Mouse (Mus musculus) kidney, embryonic 14.5 days (tissue): ENCODE data around the gene Rarb. TPM values are rescaled to one million over a fixed set of nuclear protein-coding genes. Genes with fewer than 3 reads are reported as not detected.

ENCODE experiments used
- ATAC-seq: fragments of 200-750 bp; cut with Nextera tagmentation; 2 replicates; pipeline ENCODE4 v1.8.0; 2017; ENCODE audit warnings: moderate number of reproducible peaks, mild to moderate bottlenecking, moderate TSS enrichment, moderate library complexity; ENCODE audit not compliant: low FRiP score, low TSS enrichment
- H3K27ac ChIP-seq: fragments of 300-500 bp; sonication (generic); 2 replicates; pipeline ENCODE4 v1.5.1; 2014; ENCODE audit warnings: low read depth, mild to moderate bottlenecking, low read length, moderate library complexity, mixed read lengths
- H3K27me3 ChIP-seq: fragments of 300-500 bp; sonication (generic); 2 replicates; pipeline ENCODE4 v1.6.1; 2014; ENCODE audit warnings: mild to moderate bottlenecking, low read length; ENCODE audit not compliant: control insufficient read depth, insufficient read depth
- H3K36me3 ChIP-seq: fragments of 300-500 bp; sonication (generic); 2 replicates; pipeline ENCODE4 v1.6.1; 2014; ENCODE audit warnings: low read length, mixed read lengths; ENCODE audit not compliant: control insufficient read depth, insufficient read depth
- H3K4me1 ChIP-seq: fragments of 300-500 bp; sonication (generic); 2 replicates; pipeline ENCODE4 v1.6.1; 2014; ENCODE audit warnings: low read length, mixed read lengths; ENCODE audit not compliant: control insufficient read depth, insufficient read depth
- H3K4me2 ChIP-seq: fragments of 300-500 bp; sonication (generic); replicated peaks from 2 replicates; pipeline ENCODE4 v1.6.1; 2014; ENCODE audit warnings: low read depth, mild to moderate bottlenecking, low read length
- H3K4me3 ChIP-seq: fragments of 300-500 bp; sonication (generic); 2 replicates; pipeline ENCODE4 v1.5.1; 2014; ENCODE audit warnings: mild to moderate bottlenecking, low read length
- H3K9ac ChIP-seq: fragments of 300-500 bp; sonication (generic); 2 replicates; pipeline ENCODE4 v1.6.1; 2014; ENCODE audit warnings: low read depth, mild to moderate bottlenecking, low read length, moderate library complexity
- H3K9me3 ChIP-seq: fragments of 300-500 bp; sonication (generic); 2 replicates; pipeline ENCODE4 v1.6.1; 2016; ENCODE audit warnings: low read length; ENCODE audit not compliant: control insufficient read depth
- WGBS: fragments of 180-500 bp; shearing (Covaris S2); extraction: QIAGEN DNeasy Blood & Tissue Kit; methylation state at CpG from one replicate; pipeline ENCODE4 v1.1.7; 2014; 5-methylcytosine and 5-hydroxymethylcytosine counted together
- polyA plus RNA-seq: library from polyadenylated mRNA; unstranded; fragments of >200 nt; fragmentation: Nextera tagmentation; extraction: Ambion mirVana; gene quantifications from 2 replicates; pipeline ENCODE4 v1.2.1, GENCODE M21; 2014

Gene Rarb
- polyA plus RNA-seq, 1 experiment from 2014 or later, result 44.3 TPM

- Histone ChIP-seq H3K9me3 (no peaks in the 10 kb centered on the region), H3K9ac (no peak overlapping the region), H3K27ac (no peak overlapping the region), H3K4me1 (no peaks in the 10 kb centered on the region), H3K27me3 (no peaks in the 10 kb centered on the region), H3K4me2 (no peak overlapping the region), H3K36me3 (peaks cover 12% of the 10 kb centered on the region), H3K4me3 (no peak overlapping the region)
- 70% methylated on average over 4 of the region's 4 CpGs for WGBS
- ATAC-seq, result no peak
Observed at GRCm38 (mm10) chr14:16509825-16510224, 309.1 kb downstream of the Rarb start.

GRCm38 (mm10) chr14:16508760-16509159 lies 310.2 kb downstream of the Rarb start:
- Histone ChIP-seq H3K9me3 (no peaks in the 10 kb centered on the region), H3K9ac (no peak overlapping the region), H3K4me3 (no peak overlapping the region), H3K27ac (no peak overlapping the region), H3K4me2 (no peak overlapping the region), H3K36me3 (peaks cover 12% of the 10 kb centered on the region), H3K27me3 (no peaks in the 10 kb centered on the region), H3K4me1 (no peaks in the 10 kb centered on the region)
- no peak for ATAC-seq
- 89% methylated on average over 7 of the region's 7 CpGs for WGBS

- Histone ChIP-seq H3K4me2 (no peak overlapping the region), H3K4me3 (no peak overlapping the region), H3K27ac (no peak overlapping the region), H3K4me1 (no peaks in the 10 kb centered on the region), H3K9me3 (0 out of 2 replicates have a peak, but pooled peaks cover 3% of the 10 kb centered on the region), H3K27me3 (no peaks in the 10 kb centered on the region), H3K36me3 (no peaks in the 10 kb centered on the region), H3K9ac (no peak overlapping the region)
- 42% methylated on average over 2 of the region's 2 CpGs for WGBS
- ATAC-seq, result no peak
Observed at GRCm38 (mm10) chr14:16497226-16497661, 321.7 kb downstream of the Rarb start.

- WGBS, result 60% methylated on average over 8 of the region's 8 CpGs
- Histone ChIP-seq H3K9me3 (no peaks in the 10 kb centered on the region), H3K4me2 (no peak overlapping the region), H3K4me1 (0 out of 2 replicates have a peak, but pooled peaks cover 7% of the 10 kb centered on the region), H3K27me3 (no peaks in the 10 kb centered on the region), H3K36me3 (no peaks in the 10 kb centered on the region), H3K9ac (no peak overlapping the region), H3K4me3 (no peak overlapping the region), H3K27ac (no peak overlapping the region)
- peak; percentile 70; the same call in 1 of the 2 replicates for ATAC-seq
Observed at GRCm38 (mm10) chr14:16483656-16484380, 335.1 kb downstream of the Rarb start.

- Histone ChIP-seq H3K4me2 (no peak overlapping the region), H3K4me1 (0 out of 2 replicates have a peak, but pooled peaks cover 7% of the 10 kb centered on the region), H3K9me3 (no peaks in the 10 kb centered on the region), H3K27me3 (no peaks in the 10 kb centered on the region), H3K36me3 (no peaks in the 10 kb centered on the region), H3K27ac (no peak overlapping the region), H3K9ac (no peak overlapping the region), H3K4me3 (no peak overlapping the region)
- ATAC-seq, result no peak
- WGBS, result 54% methylated on average over 6 of the region's 6 CpGs
Observed at GRCm38 (mm10) chr14:16480621-16481020, 338.3 kb downstream of the Rarb start.

- Histone ChIP-seq H3K4me3 (no peak overlapping the region), H3K27ac (no peak overlapping the region), H3K4me1 (0 out of 2 replicates have a peak, but pooled peaks cover 7% of the 10 kb centered on the region), H3K27me3 (no peaks in the 10 kb centered on the region), H3K9ac (no peak overlapping the region), H3K4me2 (no peak overlapping the region), H3K36me3 (no peaks in the 10 kb centered on the region), H3K9me3 (no peaks in the 10 kb centered on the region)
- 94% methylated on average over 2 of the region's 2 CpGs for WGBS
- ATAC-seq, result no peak
Observed at GRCm38 (mm10) chr14:16479521-16479920, 339.4 kb downstream of the Rarb start.

- Histone ChIP-seq H3K27me3 (no peaks in the 10 kb centered on the region), H3K4me2 (no peak overlapping the region), H3K27ac (no peak overlapping the region), H3K4me1 (0 out of 2 replicates have a peak, but pooled peaks cover 3% of the 10 kb centered on the region), H3K9me3 (no peaks in the 10 kb centered on the region), H3K4me3 (no peak overlapping the region), H3K9ac (no peak overlapping the region), H3K36me3 (no peaks in the 10 kb centered on the region)
- WGBS, result 76% methylated on average over 1 of the region's 1 CpGs
- no peak for ATAC-seq
Observed at GRCm38 (mm10) chr14:16478606-16479323, 340.2 kb downstream of the Rarb start.

- no peak overlapping the region for H3K27ac ChIP-seq
- H3K9ac ChIP-seq, result no peak overlapping the region
- ATAC-seq, result peak; percentile 90; the same call in 1 of the 2 replicates
- peaks cover 4% of the 10 kb centered on the region; the same call in 1 of the 2 replicates for H3K36me3 ChIP-seq
- no peaks in the 10 kb centered on the region for H3K9me3 ChIP-seq
- no peaks in the 10 kb centered on the region for H3K27me3 ChIP-seq
- no peak overlapping the region for H3K4me2 ChIP-seq
- no peaks in the 10 kb centered on the region; the same call in 1 of the 2 replicates for H3K4me1 ChIP-seq
- H3K4me3 ChIP-seq, result no peak overlapping the region
- WGBS, result 50% methylated on average over 4 of the region's 4 CpGs
Observed at GRCm38 (mm10) chr14:16448269-16448987, 370.5 kb downstream of the Rarb start.
